ENCODE assay signal across 8 mouse cellular contexts in the genomic region with DNA sequence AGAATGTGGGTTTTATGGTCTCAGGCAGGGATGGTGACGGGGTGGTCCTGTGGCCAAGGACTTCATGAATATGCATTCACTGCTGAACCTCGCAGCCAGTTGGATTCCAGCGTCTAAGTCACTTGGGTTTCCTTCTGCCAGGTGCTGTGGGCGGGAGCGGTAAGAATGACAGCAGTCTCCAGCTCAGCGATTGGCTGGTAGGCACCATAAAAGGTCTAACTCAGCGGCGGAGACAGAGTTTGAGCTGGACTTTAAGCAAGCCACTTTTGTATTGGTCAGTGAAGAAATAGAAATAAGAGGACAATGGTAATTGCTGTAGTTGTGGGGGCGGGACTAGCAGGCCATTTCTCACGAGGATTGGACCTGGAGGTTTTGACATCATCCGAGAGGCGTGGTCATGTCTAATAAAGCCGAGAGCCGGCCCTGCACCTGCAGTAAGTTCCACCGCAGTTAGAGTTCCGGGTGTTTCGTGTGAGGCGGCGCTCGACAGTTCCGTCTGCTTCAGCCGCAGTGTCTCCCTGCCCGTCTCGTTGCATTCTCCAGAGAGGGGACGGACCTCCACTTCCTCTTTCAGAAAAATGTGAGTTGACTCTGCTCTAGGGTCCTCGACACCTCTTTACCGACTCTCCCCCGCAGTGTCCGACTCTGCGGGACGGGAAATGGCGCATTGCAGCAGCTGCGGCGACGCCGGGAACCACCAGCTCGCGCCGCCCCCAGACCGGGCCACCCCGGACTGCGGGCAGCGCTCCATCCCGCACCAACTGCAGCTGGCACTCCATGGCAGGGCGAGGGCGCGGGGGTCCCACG. TPM values are rescaled to one million over a fixed set of nuclear protein-coding genes. Genes with fewer than 3 reads are reported as not detected.
DNase-seq lines count a peak whose midpoint lies in the region; ATAC-seq lines count a peak whose summit lies in the region.

TSS of gene Vamp1 (plus strand) at position 404 of the 807 bp plus-strand sequence.

- no peaks in the 10 kb centered on the region for H3K36me3 ChIP-seq in hindbrain, embryonic 15.5 days

- H3K27ac ChIP-seq in hindbrain, embryonic 15.5 days (replicated peaks): peak within 1 kb of the TSS; percentile 87

- H3K9me3 ChIP-seq in hindbrain, embryonic 15.5 days: no peaks in the 10 kb centered on the region

- WGBS in hindbrain, embryonic 15.5 days: under 1% methylated on average over 48 of the region's 48 CpGs

- H3K4me1 ChIP-seq in hindbrain, embryonic 15.5 days (replicated peaks): peaks cover 12% of the 10 kb centered on the region

- H3K9ac ChIP-seq in hindbrain, embryonic 15.5 days: peak within 1 kb of the TSS; percentile 86

- H3K4me3 ChIP-seq in hindbrain, embryonic 15.5 days: peak within 1 kb of the TSS; percentile 88

- peak; percentile 98 for ATAC-seq in hindbrain, embryonic 15.5 days (ENCODE audit: low FRiP score, low read depth)

- peak within 1 kb of the TSS; percentile 84 for H3K4me2 ChIP-seq in hindbrain, embryonic 15.5 days

- DNase-seq in T-cell, adult 2 months (ENCODE audit: low spot score): peak; percentile 90
- DNase-seq in cerebellum, postnatal 36 days: peak; percentile 94 to 98
- peak; percentile 94 to 98 for DNase-seq in frontal cortex, postnatal 36 days (ENCODE audit: low spot score in 2 of 2)
- DNase-seq in left cerebral cortex, adult 11 months (ENCODE audit: low spot score): peak; percentile 97
- peak; percentile 95 to 96 for DNase-seq in lung, postnatal 4 days
- DNase-seq in retina, postnatal 7 days (ENCODE audit: low read depth, low spot score): peak; percentile 91
- DNase-seq in urinary bladder, adult 2 months (ENCODE audit: low spot score): peak; percentile 83

- H3K27me3 ChIP-seq in hindbrain, embryonic 15.5 days: peaks cover 16% of the 10 kb centered on the region; the same call in 1 of the 2 replicates

RNA-seq across cellular contexts. Expression of gene Vamp1, which starts in this region (rescaled TPM):
- 28.1 and 28.4 TPM in 2 replicates for polyA plus RNA-seq in hindbrain, embryonic 15.5 days (2015; fragmentation: Nextera tagmentation; extraction: Ambion mirVana)
- 29.0 and 37.2 TPM in 2 replicates for polyA plus RNA-seq in urinary bladder, adult 2 months (2012; rRNA removed)

Comparison
In these comparisons a context has a peak if more than half of its experiments do, and no peak if none do; other contexts are left out.
1. Peak in every context shown above with its lines: DNase-seq, ATAC-seq, H3K4me3 ChIP-seq and H3K27ac ChIP-seq.